Mouse (Mus musculus) thymus, adult 18-20 months (tissue): ENCODE data around the gene Rpl18.

Experiments used
- DNase-seq, 2 experiments: peaks; one replicate each; pipeline ENCODE4 v3.0.0; 2022; ENCODE audit warnings: mixed read lengths in 2 of 2

Rpl18 gene

DNA sequence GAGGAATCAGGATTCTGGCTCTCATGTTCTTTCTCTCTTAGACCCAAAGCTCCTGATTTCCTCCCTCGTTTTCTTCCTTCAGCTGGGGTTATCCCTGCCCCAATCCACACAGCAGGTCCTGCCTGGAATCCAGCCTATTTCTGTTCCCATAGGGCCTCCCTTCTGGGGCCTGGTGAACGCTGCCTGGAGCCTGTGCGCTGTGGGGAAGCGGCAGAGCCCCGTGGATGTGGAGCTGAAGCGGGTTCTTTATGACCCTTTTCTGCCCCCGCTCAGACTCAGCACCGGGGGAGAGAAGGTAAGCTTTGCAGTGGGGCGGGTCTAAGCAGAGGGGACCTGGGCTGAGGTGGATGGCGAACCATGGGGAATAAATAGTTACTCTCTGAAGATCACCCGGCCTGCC lies 14.2 kb upstream of the Rpl18 start:
- DNase-seq = no peak

GRCm38 (mm10) chr7:45701607-45702006 lies 13.7 kb upstream of the Rpl18 start:
- no peak for DNase-seq

DNA sequence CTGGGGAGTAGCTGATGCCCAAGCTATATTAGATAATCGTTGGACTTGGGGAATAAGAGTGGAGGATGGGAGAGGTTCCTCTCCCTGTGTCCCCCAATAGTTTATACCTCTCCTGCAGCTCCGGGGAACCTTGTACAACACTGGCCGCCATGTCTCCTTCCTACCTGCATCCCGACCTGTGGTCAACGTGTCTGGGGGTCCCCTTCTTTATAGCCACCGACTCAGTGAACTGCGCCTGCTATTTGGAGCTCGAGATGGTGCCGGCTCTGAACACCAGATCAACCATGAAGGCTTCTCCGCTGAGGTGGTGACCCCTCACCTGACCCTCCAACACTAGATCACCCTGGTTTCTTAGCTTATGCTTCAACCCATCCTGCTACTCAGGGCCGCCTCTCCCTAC lies 12.9 kb upstream of the Rpl18 start:
- no peak for DNase-seq

- DNase-seq = no peak
Measured at GRCm38 (mm10) chr7:45702809-45703520, 12.3 kb upstream of the Rpl18 start.

DNA sequence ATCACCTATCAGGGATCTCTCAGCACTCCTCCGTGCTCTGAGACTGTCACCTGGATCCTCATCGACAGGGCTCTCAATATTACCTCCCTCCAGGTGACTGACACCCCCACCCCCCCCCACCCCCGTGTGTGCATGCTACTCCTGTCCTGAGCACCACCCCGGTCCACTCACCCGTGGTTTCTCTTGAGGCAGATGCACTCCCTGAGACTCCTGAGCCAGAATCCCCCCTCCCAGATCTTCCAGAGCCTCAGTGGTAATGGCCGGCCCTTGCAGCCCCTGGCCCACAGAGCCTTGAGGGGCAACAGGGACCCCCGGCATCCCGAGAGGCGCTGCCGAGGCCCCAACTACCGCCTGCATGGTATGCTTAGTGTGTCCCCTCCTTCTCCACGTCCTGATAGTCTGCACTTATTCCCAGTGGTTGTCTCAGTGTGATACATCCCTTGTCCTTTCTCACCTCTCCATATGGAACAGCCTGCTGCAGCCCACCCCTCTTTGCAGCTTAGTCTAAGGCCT lies 11.7 kb upstream of the Rpl18 start:
- DNase-seq = no peak

- DNase-seq = peak in 1 of 2 experiments; percentile 32
Measured at GRCm38 (mm10) chr7:45704046-45704559, 11.2 kb upstream of the Rpl18 start.

DNA sequence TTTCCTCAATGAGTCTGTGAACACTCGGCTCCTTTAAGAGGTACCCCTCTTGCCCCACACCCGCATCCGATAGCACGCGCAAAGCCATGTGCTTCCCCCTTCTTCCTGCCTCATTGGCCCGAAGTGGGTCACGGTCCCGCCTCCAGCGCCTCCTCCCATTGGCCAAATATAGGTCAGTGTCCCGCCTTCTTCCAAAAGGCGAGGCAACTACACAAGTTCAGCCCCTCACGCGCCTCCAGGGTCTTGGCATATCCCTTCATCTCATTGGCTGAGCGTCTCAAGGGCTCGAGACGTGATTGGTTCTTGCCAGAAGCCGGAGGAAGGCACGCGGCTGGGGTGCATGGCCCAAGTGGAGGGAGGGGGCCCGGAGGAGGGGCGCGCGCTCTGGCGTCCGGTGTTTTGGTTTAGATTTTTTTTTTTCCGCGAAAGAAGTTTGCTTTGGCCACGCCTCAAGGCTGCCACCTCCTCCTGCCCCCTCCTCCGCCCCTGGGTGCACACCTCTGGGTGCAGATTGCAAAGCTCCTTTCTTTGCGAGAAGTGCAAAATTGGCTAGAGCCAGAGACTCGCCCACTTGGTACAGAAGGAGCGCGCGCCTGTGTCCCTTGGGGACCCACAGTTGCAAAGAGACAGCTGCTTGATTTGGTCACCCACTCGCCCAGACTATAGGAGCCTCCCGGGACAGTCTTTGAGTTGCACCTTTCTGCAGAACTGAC lies 10.4 kb upstream of the Rpl18 start, which contains the start of gene Dbp:
Gene Dbp (plus strand): TSS at position 359 of the 713 bp plus-strand sequence.
- peak; percentile 99 to 100 for DNase-seq

GRCm38 (mm10) chr7:45705443-45705864 lies 9.8 kb upstream of the Rpl18 start:
- peak in 1 of 2 experiments; percentile 42 for DNase-seq

DNA sequence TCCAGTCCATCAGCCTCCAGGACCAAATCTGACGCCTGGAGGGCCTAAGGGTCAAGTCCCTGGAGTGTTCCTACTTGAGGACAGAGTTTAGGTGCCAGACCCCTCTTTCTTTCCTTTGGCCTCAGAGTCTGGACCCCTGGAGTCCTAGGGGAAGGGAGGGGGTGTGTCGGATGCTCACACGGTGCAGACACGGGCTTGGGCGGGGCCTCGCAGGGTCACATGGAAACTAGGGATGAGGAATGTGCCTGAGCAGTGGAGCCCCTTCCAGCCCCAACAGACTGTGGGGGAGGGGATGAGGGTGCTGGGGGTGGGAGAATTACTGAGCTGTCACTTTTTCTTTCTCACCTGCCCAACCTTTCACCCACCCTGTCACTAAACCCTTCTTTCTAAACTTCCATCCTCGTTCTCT lies 9.4 kb upstream of the Rpl18 start:
- peak; percentile 56 to 70 for DNase-seq

DNA sequence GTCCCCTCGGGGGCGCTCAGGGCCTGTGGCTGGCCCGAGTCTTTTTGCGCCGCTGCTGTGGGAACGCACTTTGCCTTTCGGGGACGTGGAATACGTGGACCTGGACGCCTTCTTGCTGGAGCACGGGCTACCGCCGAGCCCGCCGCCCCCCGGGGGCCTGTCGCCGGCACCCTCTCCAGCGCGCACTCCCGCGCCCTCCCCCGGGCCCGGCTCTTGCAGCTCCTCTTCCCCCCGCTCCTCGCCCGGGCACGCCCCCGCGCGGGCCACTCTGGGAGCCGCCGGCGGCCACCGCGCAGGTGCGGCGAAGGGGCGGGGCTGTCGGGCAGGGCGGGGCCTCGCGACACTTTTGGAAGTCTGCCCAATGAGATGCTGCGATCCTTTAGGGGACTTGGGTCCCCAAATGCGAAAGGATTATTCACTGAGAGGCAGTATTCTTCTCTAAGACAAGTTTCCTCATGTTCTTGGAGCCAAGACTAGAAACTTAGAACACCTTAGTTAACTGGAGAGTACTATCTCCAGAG lies 8.5 kb upstream of the Rpl18 start:
- DNase-seq = peak; percentile 83 to 86

DNA sequence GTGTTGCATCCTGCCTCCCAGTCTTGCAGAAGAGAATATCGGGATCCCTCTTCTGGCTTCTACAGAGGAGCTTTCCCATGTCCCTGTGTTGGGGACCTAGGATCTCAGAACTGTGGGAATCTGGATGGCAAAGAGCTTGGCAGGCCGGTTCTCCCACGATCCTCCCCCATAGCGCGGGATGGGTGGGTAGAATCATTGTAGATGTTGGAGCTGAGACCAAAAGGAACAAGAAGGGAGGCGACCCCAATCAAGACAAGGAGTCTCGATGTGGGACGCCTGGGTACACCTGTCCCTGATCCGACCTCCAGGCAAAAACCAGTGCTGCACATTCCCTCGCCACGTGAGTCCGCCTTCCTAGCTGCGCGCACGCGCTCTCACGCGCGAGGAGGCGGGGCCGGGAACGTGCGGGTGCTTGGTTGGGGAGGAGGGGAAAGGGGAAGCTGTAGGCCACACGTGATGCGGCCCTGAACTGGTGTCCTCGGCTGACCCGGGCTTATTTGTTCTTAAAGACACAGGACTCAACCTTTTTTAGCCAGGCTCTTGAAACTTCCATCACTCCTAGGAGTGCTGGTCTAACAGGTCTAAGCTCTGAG lies 7.8 kb upstream of the Rpl18 start:
- peak; percentile 86 to 92 for DNase-seq

DNA sequence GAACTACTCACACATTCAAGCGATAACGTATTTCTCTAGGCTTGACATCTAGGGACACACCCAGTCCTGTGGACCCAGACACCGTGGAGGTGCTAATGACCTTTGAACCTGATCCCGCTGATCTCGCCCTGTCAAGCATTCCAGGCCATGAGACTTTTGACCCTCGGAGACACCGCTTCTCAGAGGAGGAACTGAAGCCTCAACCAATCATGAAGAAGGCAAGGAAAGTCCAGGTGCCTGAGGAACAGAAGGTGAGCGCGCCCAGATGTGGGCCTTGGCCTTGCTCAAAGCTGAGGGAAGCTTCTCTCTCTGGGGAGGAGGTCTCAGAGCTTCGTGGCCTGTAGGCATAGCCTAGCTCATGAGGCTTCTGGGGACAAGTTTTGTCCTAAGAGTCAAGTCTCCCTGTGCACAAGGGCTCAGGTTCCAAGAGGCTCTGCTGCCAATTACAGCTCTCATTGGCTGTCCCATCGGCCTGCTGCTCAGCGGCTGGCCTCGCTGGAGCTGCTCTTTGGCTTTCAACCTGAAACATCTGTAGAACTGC lies 7.0 kb upstream of the Rpl18 start:
- DNase-seq = no peak

DNA sequence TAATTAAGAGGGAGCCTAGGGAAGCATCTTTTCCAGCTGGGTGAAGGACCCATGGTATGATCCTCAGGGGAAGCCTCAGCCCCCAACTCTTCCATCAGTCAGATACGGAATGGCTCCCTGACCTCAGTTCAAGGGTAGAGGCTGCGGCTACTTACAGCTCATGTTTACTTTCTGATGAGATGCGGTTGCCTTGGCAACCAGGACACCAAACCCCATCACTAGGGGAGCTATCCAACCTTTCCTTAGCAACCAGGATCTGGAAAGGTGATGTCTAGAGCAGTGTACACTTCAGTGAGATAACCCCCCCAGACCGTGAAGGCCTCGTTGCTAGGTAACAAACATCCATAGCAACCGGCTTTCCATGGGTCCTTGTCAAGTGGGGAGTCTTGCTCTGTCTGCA lies 6.2 kb upstream of the Rpl18 start:
- DNase-seq = peak in 1 of 2 experiments; percentile 14

- DNase-seq = no peak
Measured at GRCm38 (mm10) chr7:45709677-45710355, 5.4 kb upstream of the Rpl18 start.

DNA sequence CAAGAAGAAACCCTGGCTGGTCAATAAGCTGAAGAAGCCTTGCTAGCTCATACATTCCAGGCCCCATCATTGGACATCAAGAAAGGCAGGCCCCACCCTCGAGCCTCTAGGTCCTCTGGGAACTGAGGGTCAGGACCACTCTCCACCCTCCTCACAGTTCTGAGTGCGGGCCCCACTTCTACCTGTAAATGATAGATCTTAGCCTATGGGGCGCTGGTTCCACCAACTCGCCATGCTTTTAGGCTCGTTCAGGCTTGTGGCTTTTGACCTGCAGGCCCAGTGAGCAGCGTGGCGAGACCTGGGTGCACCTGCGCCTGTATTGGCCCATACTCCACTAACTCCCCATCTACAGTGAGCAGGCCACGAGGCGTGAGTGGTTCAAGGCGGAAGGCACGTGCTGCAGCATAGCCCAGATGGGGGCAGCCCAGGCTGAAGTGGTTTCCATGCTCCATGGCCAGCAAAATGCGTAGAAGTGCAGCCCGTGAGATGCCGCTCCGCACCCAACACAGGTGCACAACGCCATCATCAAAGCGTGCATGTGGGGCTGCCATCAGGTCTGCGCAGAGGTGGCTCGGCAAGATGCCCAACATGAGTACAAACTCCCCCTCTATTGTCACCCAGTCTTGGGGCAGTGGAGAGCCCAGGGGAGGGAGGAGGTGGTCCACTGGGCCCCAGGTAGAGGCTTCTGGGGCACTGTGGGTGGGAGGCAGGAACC lies 4.6 kb upstream of the Rpl18 start:
- no peak for DNase-seq

DNA sequence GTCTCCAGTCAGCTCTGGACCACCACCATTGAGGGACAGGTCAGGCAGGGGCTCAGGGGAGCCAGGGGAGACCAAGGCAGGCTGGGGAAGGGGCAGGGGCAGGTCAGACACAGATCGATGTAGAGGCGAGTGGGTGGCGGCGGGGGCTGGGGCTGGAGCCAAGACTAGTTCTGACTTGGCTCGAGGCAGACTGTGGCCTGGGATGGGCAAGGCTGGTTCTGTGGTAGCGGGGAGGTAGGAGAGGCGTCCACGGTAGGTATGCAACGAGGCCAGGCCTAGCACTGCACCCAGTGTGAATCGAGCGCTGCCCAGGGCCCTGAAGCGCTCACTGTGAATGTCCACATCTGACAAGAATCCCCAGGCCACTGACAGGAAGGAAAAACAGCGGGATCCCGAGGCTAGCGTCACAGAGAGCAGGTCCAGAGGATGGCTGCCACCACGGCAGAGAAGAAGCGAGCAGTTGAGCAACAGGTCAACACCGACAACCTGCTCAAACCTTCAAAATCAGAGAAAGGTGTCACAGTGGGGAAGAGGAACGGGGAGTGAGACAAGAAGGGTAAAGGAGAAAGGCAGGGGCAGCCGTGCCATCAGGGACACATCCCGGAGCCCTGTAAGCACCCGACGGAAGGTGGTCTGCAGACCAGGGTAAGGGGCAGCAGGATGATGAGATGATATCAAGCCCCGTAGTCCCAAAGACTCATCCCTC lies 3.8 kb upstream of the Rpl18 start:
- DNase-seq = no peak

- DNase-seq = peak in 1 of 2 experiments; percentile 14
Measured at GRCm38 (mm10) chr7:45712022-45712757, 3.1 kb upstream of the Rpl18 start.

DNA sequence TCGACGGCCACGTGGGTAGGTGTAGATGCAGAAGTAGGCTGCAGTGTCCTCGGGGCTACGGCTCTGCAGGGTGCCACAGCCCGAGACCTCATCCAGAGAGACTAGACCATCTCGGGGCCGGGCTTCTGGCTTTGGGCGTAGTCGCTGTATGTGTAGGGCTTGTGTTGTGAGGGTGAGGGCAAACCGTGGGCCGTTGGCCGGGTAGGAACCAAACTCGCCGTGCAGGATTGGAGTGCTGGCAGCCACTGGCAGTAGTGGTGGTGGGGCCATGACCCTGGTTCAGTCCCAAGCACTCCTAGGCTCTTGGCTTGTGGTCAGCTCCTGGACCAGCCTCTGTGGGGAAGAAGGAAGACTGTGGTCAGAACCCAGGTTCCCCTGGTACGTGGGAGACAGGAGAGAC lies 1.9 kb upstream of the Rpl18 start:
- no peak for DNase-seq

- no peak for DNase-seq
Measured at GRCm38 (mm10) chr7:45713881-45714520, 1.3 kb upstream of the Rpl18 start.
